Mouse (Mus musculus) myocyte (in vitro differentiated cells): ENCODE measurements around the gene Strn4. TPM values are rescaled to one million over a fixed set of nuclear protein-coding genes. Genes with fewer than 3 reads are reported as not detected.

ENCODE experiments used
- H3K27me3 ChIP-seq: one replicate; pipeline ENCODE4 v1.6.1; 2011; ENCODE audit not compliant: control insufficient read depth, insufficient read depth, insufficient read length
- H3K36me3 ChIP-seq: one replicate; pipeline ENCODE4 v1.6.1; 2011; ENCODE audit not compliant: control insufficient read depth, insufficient read depth
- H3K4me2 ChIP-seq: one replicate; pipeline ENCODE4 v1.6.1; 2011; ENCODE audit warnings: low read depth, control low read depth
- H3K4me3 ChIP-seq: one replicate; pipeline ENCODE4 v1.5.1; 2011; ENCODE audit warnings: mild to moderate bottlenecking, control low read depth, moderate library complexity
- H3K79me2 ChIP-seq: one replicate; pipeline ENCODE4 v1.6.1; 2011; ENCODE audit not compliant: control insufficient read depth, insufficient read depth
- H3ac ChIP-seq: one replicate; pipeline ENCODE4 v1.6.1; 2011; ENCODE audit not compliant: control insufficient read depth, insufficient read length
- MYOD1 ChIP-seq, 3 experiments: IDR thresholded peaks; one replicate each; pipeline ENCODE4 v1.6.1; 2011; ENCODE audit warnings: control low read depth in 2 of 3, low read depth in 2 of 3, mild to moderate bottlenecking in 2 of 3, moderate library complexity in 1 of 3; ENCODE audit not compliant: insufficient read length in 2 of 3, control insufficient read depth in 1 of 3
- POLR2AphosphoS2 ChIP-seq: IDR thresholded peaks from one replicate; pipeline ENCODE4 v1.6.1; 2011; ENCODE audit warnings: low read depth, control low read depth; ENCODE audit not compliant: insufficient read length
- TCF12 ChIP-seq: IDR thresholded peaks from one replicate; pipeline ENCODE4 v1.6.1; 2011; ENCODE audit warnings: mild to moderate bottlenecking, control low read depth; ENCODE audit not compliant: poor library complexity, insufficient read depth, severe bottlenecking
- polyA plus RNA-seq: library from polyadenylated mRNA; unstranded; fragments of >200 nt; fragmentation: generic; extraction: Trizol; gene quantifications from one replicate; pipeline ENCODE4 v1.2.1, GENCODE M21; 2012; ENCODE audit warnings: missing spikeins

Gene Strn4
- polyA plus RNA-seq, 1 experiment, result 51.8 TPM

GRCm38 (mm10) chr7:16885905-16886304 is 70.2 kb downstream of the Strn4 start:
- Histone ChIP-seq H3ac (no peak overlapping the region), H3K4me3 (no peak overlapping the region), H3K79me2 (no peaks in the 10 kb centered on the region), H3K36me3 (no peaks in the 10 kb centered on the region), H3K27me3 (no peaks in the 10 kb centered on the region), H3K4me2 (no peak overlapping the region)
- TF ChIP-seq TCF12, result no peak
- no peak for TF ChIP-seq MYOD1 (IDR thresholded peaks at IDR 0.05; ENCODE audit: control insufficient read depth in 1 of 3, insufficient read length in 2 of 3, low read depth in 2 of 3)
- TF ChIP-seq POLR2AphosphoS2, result no peak

Other genes with a start within 250 kb of the Strn4 start
- gene Arhgap35, start 200.9 kb upstream of the Strn4 start, polyA plus RNA-seq, result 21.7 TPM
- gene Ceacam15, start 140.2 kb upstream of the Strn4 start, polyA plus RNA-seq, result not detected
- not detected for gene Ceacam9, start 94.0 kb upstream of the Strn4 start, polyA plus RNA-seq
- gene Ap2s1, start 77.5 kb upstream of the Strn4 start, polyA plus RNA-seq, result 247 TPM
- gene Slc1a5, start 34.5 kb upstream of the Strn4 start, polyA plus RNA-seq, result 113 TPM
- 26.7 TPM for gene Fkrp, start 843 bp downstream of the Strn4 start, polyA plus RNA-seq
- 4.7 TPM for gene Prkd2, start 27.0 kb downstream of the Strn4 start, polyA plus RNA-seq
- 10.0 TPM for gene Dact3, start 59.4 kb downstream of the Strn4 start, polyA plus RNA-seq
- 3.8 TPM for gene Gng8, start 75.9 kb downstream of the Strn4 start, polyA plus RNA-seq
- gene Ptgir, start 90.6 kb downstream of the Strn4 start, polyA plus RNA-seq, result 2.6 TPM
- gene Calm3, start 108.2 kb downstream of the Strn4 start, polyA plus RNA-seq, result 336 TPM
- 44.4 TPM for gene Pnmal2, start 128.8 kb downstream of the Strn4 start, polyA plus RNA-seq
- 0.05 TPM for gene Pnmal1, start 143.8 kb downstream of the Strn4 start, polyA plus RNA-seq
- gene Gm42372, start 167.2 kb downstream of the Strn4 start, polyA plus RNA-seq, result not detected
- 21.0 TPM for gene Ccdc8, start 176.8 kb downstream of the Strn4 start, polyA plus RNA-seq
- 126 TPM for gene Ppp5c, start 212.0 kb downstream of the Strn4 start, polyA plus RNA-seq
- gene Hif3a, start 246.5 kb downstream of the Strn4 start, polyA plus RNA-seq, result 0.16 TPM